In genomic region chr1:73958210-73958983, GRCm38 (mm10) we compare ENCODE assay signal across 12 mouse cellular contexts.
DNase-seq lines count a peak whose midpoint lies in the region; ATAC-seq and TF ChIP-seq lines count a peak whose summit lies in the region.
"Had no signal": no experiment of that assay in that cellular context is flagged by ENCODE, and none has a peak within 500 bp of the region (broad histone marks: within the 10 kb centered on the region; RNA-seq: fewer than 3 reads in every experiment).

No protein-coding gene starts in this region.

- H3K36me3 ChIP-seq in kidney, postnatal 0 days (ENCODE audit: insufficient read depth, low read length): peaks cover 10% of the 10 kb centered on the region
- peaks cover 6% of the 10 kb centered on the region for H3K36me3 ChIP-seq in kidney, embryonic 16.5 days (ENCODE audit: insufficient read depth, low read length)
- H3K36me3 ChIP-seq in heart, embryonic 15.5 days: peaks cover 8% of the 10 kb centered on the region
- H3K36me3 ChIP-seq in myocyte (ENCODE audit: control insufficient read depth, insufficient read depth): peaks cover 7% of the 10 kb centered on the region

- no peak overlapping the region for H3K9ac ChIP-seq in kidney, postnatal 0 days (ENCODE audit: low read depth, low read length)
- H3K9ac ChIP-seq in kidney, embryonic 16.5 days (replicated peaks; ENCODE audit: low read length): no peak overlapping the region
- H3K9ac ChIP-seq in heart, embryonic 15.5 days: peak overlapping the region; percentile 69

- no peaks in the 10 kb centered on the region for H3K9me3 ChIP-seq in kidney, postnatal 0 days (replicated peaks; ENCODE audit: low read length)
- no peaks in the 10 kb centered on the region for H3K9me3 ChIP-seq in kidney, embryonic 16.5 days (ENCODE audit: low read length)
- H3K9me3 ChIP-seq in heart, embryonic 15.5 days (replicated peaks): no peaks in the 10 kb centered on the region
- H3K9me3 ChIP-seq: midbrain, embryonic 10.5 days had no signal

- intact Hi-C loops in left cerebral cortex, postnatal 14 days (cut with DNase I): no loop called here

- no peak overlapping the region for H3K4me2 ChIP-seq in kidney, postnatal 0 days (ENCODE audit: low read length)
- H3K4me2 ChIP-seq in kidney, embryonic 16.5 days (replicated peaks; ENCODE audit: low read depth, low read length): no peak overlapping the region
- H3K4me2 ChIP-seq in heart, embryonic 15.5 days: peak overlapping the region; percentile 76
- H3K4me2 ChIP-seq in myocyte (ENCODE audit: low read depth): peak overlapping the region; percentile 93

- no peak for DNase-seq in kidney, postnatal 0 days (ENCODE audit: low spot score)
- DNase-seq in gastrocnemius, adult 18-20 months (ENCODE audit: low spot score): peak; percentile 78
- no peak for DNase-seq in thymus, postnatal 4 days
- no peak for DNase-seq in left cerebral cortex, postnatal 14 days (ENCODE audit: low spot score in 2 of 2)
- DNase-seq: kidney, adult 8-10 months had no signal

- no peak for TF ChIP-seq POLR2A in myocyte (IDR thresholded peaks at IDR 0.05; ENCODE audit: insufficient read length, low read depth)

- no peak for TF ChIP-seq CTCF in kidney, postnatal 0 days (IDR thresholded peaks at IDR 0.05; ENCODE audit: low read depth)

- H3K27me3 ChIP-seq in kidney, postnatal 0 days (ENCODE audit: insufficient read depth, low read length): no peaks in the 10 kb centered on the region
- no peaks in the 10 kb centered on the region for H3K27me3 ChIP-seq in kidney, embryonic 16.5 days (ENCODE audit: insufficient read depth, low read length)
- H3K27me3 ChIP-seq in heart, embryonic 15.5 days: no peaks in the 10 kb centered on the region
- H3K27me3 ChIP-seq in myocyte (ENCODE audit: control insufficient read depth, insufficient read depth, insufficient read length): no peaks in the 10 kb centered on the region

- peaks cover 89% of the 10 kb centered on the region for H3K79me2 ChIP-seq in myocyte (ENCODE audit: control insufficient read depth, insufficient read depth)

- no peak overlapping the region for H3K4me3 ChIP-seq in kidney, postnatal 0 days (replicated peaks; ENCODE audit: low read depth, low read length)
- no peak overlapping the region for H3K4me3 ChIP-seq in kidney, embryonic 16.5 days (ENCODE audit: low read length)
- no peak overlapping the region for H3K4me3 ChIP-seq in heart, embryonic 15.5 days
- no peak overlapping the region for H3K4me3 ChIP-seq in myocyte
- H3K4me3 ChIP-seq: midbrain, embryonic 10.5 days had no signal

- ATAC-seq in kidney, postnatal 0 days (replicated peaks; ENCODE audit: low FRiP score, low read depth): no peak
- no peak for ATAC-seq in kidney, embryonic 16.5 days (ENCODE audit: low FRiP score, low TSS enrichment)
- ATAC-seq in heart, embryonic 15.5 days (replicated peaks; ENCODE audit: insufficient number of reproducible peaks, insufficient read depth, low FRiP score, low read depth): no peak
- no peak for ATAC-seq in megakaryocyte-erythroid progenitor cell, adult 5-6 weeks (replicated peaks; ENCODE audit: low FRiP score, low TSS enrichment, poor library complexity, severe bottlenecking)
- ATAC-seq: activated CD4-positive, CD25-positive, alpha-beta regulatory T cell, adult 4 months; CD4-positive, CD25-positive, alpha-beta regulatory T cell, adult 4 months had no signal

- no peak overlapping the region for H3ac ChIP-seq in myocyte (ENCODE audit: control insufficient read depth, insufficient read length)

- WGBS in kidney, postnatal 0 days: 37% methylated on average over 9 of the region's 9 CpGs
- WGBS in kidney, embryonic 16.5 days: 49% methylated on average over 9 of the region's 9 CpGs
- 31% methylated on average over 9 of the region's 9 CpGs for WGBS in heart, embryonic 15.5 days

- peaks cover 26% of the 10 kb centered on the region for H3K4me1 ChIP-seq in kidney, postnatal 0 days (replicated peaks; ENCODE audit: insufficient read depth, low read length)
- peaks cover 41% of the 10 kb centered on the region for H3K4me1 ChIP-seq in kidney, embryonic 16.5 days (ENCODE audit: insufficient read depth, low read length)
- H3K4me1 ChIP-seq in heart, embryonic 15.5 days (replicated peaks): peaks cover 97% of the 10 kb centered on the region

- H3K27ac ChIP-seq in kidney, postnatal 0 days: peak overlapping the region; percentile 6; the same call in 1 of the 2 replicates
- H3K27ac ChIP-seq in kidney, embryonic 16.5 days (ENCODE audit: low read length): no peak overlapping the region
- peak overlapping the region; percentile 99 for H3K27ac ChIP-seq in heart, embryonic 15.5 days
- H3K27ac ChIP-seq: midbrain, embryonic 10.5 days had no signal

TF ChIP-seq in myocyte, 11 proteins besides CTCF, POLR2A, EP300 and RAD21:
- TF ChIP-seq MYOG (IDR thresholded peaks at IDR 0.05; ENCODE audit: control insufficient read depth in 1 of 3, insufficient read depth in 1 of 3, insufficient read length in 2 of 3, low read depth in 2 of 3) (no peak), SRF (IDR thresholded peaks at IDR 0.05; ENCODE audit: control insufficient read depth, insufficient read length, low read depth) (no peak), REST (IDR thresholded peaks at IDR 0.05; ENCODE audit: insufficient read depth, insufficient read length) (no peak), USF1 (IDR thresholded peaks at IDR 0.05; ENCODE audit: low read depth) (no peak), MYOD1 (IDR thresholded peaks at IDR 0.05; ENCODE audit: control insufficient read depth in 1 of 3, insufficient read length in 2 of 3, low read depth in 2 of 3) (no peak), TCF12 (IDR thresholded peaks at IDR 0.05; ENCODE audit: insufficient read depth, poor library complexity, severe bottlenecking) (no peak), E2F4 (IDR thresholded peaks at IDR 0.05; ENCODE audit: insufficient read depth) (no peak), CEBPB (IDR thresholded peaks at IDR 0.05; ENCODE audit: insufficient read depth, poor library complexity, severe bottlenecking) (0 out of 2 replicates have a peak, but pooled peaks have one; percentile 24), TCF3 (IDR thresholded peaks at IDR 0.05; ENCODE audit: insufficient read length, low read depth) (no peak)

Comparison
In these comparisons a context has a peak if more than half of its experiments do, and no peak if none do; other contexts are left out.
1. H3K4me2 ChIP-seq: peak in heart, embryonic 15.5 days (single experiment) and myocyte (single experiment); none in kidney, postnatal 0 days (single experiment) and kidney, embryonic 16.5 days (single experiment).